10 mouse cellular contexts compared by ENCODE assay signal in genomic region chr5:66200044-66200443, GRCm38 (mm10). TPM values are rescaled to one million over a fixed set of nuclear protein-coding genes. Genes with fewer than 3 reads are reported as not detected.
A peak's percentile ranks its signal among the peaks of the same experiment; 100 is the strongest.
DNase-seq lines count a peak whose midpoint lies in the region; ATAC-seq lines count a peak whose summit lies in the region.
"Had no signal": no experiment of that assay in that cellular context is flagged by ENCODE, and none has a peak within 500 bp of the region (broad histone marks: within the 10 kb centered on the region; RNA-seq: fewer than 3 reads in every experiment).

No protein-coding gene starts in this region.

- no peak overlapping the region for H3K4me3 ChIP-seq in heart, embryonic 12.5 days
- H3K4me3 ChIP-seq in hindbrain, embryonic 11.5 days (ENCODE audit: low read depth, low read length): no peak overlapping the region
- H3K4me3 ChIP-seq: hindbrain, embryonic 15.5 days had no signal

- no peak for ATAC-seq in heart, embryonic 12.5 days (ENCODE audit: insufficient number of reproducible peaks, low FRiP score)
- no peak for ATAC-seq in hindbrain, embryonic 11.5 days (ENCODE audit: low FRiP score)

- DNase-seq in heart, adult 18-20 months: peak; percentile 9 to 21
- DNase-seq in adrenal gland, adult (ENCODE audit: inconsistent age in 2 of 2, low spot score in 1 of 2): peak; percentile 92 to 95
- DNase-seq in lung, adult 18-20 months: peak; percentile 78 to 85
- DNase-seq in thymus, postnatal 0 days (ENCODE audit: low spot score): peak; percentile 60
- DNase-seq in hindbrain, embryonic 11.5 days (ENCODE audit: low spot score): no peak
- no peak for DNase-seq in frontal cortex, adult 2 months (ENCODE audit: extremely low spot score in 1 of 2, low spot score in 1 of 2)
- DNase-seq in embryo, embryonic 11 days: no peak

- no peaks in the 10 kb centered on the region for H3K27me3 ChIP-seq in heart, embryonic 12.5 days (replicated peaks)
- no peaks in the 10 kb centered on the region for H3K27me3 ChIP-seq in hindbrain, embryonic 11.5 days (ENCODE audit: control insufficient read depth, insufficient read depth, low read length)
- H3K27me3 ChIP-seq: hindbrain, embryonic 15.5 days had no signal

- H3K4me1 ChIP-seq in heart, embryonic 12.5 days (replicated peaks): 0 out of 2 replicates have a peak, but pooled peaks cover 3% of the 10 kb centered on the region
- H3K4me1 ChIP-seq in hindbrain, embryonic 11.5 days (replicated peaks; ENCODE audit: control insufficient read depth, insufficient read depth, low read length): no peaks in the 10 kb centered on the region
- H3K4me1 ChIP-seq: hindbrain, embryonic 15.5 days had no signal

- H3K9ac ChIP-seq in heart, embryonic 12.5 days: no peak overlapping the region
- H3K9ac ChIP-seq in hindbrain, embryonic 11.5 days (ENCODE audit: low read depth, low read length): no peak overlapping the region
- H3K9ac ChIP-seq: hindbrain, embryonic 15.5 days; liver, embryonic 14.5 days had no signal

- WGBS in heart, embryonic 12.5 days: 50% methylated on average over 10 of the region's 10 CpGs
- 79% methylated on average over 10 of the region's 10 CpGs for WGBS in hindbrain, embryonic 11.5 days

- H3K36me3 ChIP-seq in heart, embryonic 12.5 days: no peaks in the 10 kb centered on the region
- no peaks in the 10 kb centered on the region for H3K36me3 ChIP-seq in hindbrain, embryonic 11.5 days (ENCODE audit: control insufficient read depth, insufficient read depth, low read length)
- H3K36me3 ChIP-seq: hindbrain, embryonic 15.5 days had no signal

- no peak overlapping the region for H3K27ac ChIP-seq in heart, embryonic 12.5 days (ENCODE audit: poor library complexity, severe bottlenecking)
- H3K27ac ChIP-seq in hindbrain, embryonic 11.5 days (ENCODE audit: low read depth, low read length): no peak overlapping the region
- H3K27ac ChIP-seq: hindbrain, embryonic 15.5 days; liver, embryonic 14.5 days had no signal

- no peak overlapping the region for H3K4me2 ChIP-seq in heart, embryonic 12.5 days
- H3K4me2 ChIP-seq in hindbrain, embryonic 11.5 days (replicated peaks; ENCODE audit: low read depth, low read length): no peak overlapping the region
- H3K4me2 ChIP-seq: hindbrain, embryonic 15.5 days had no signal

- no peaks in the 10 kb centered on the region for H3K9me3 ChIP-seq in heart, embryonic 12.5 days (replicated peaks)
- H3K9me3 ChIP-seq in hindbrain, embryonic 11.5 days (ENCODE audit: control insufficient read depth, low read length): no peaks in the 10 kb centered on the region
- H3K9me3 ChIP-seq: hindbrain, embryonic 15.5 days had no signal

RNA-seq across cellular contexts. Expression of gene Rbm47, which starts 27.1 kb away (rescaled TPM):
- total RNA-seq in heart, adult 18-20 months (2021): 1 to 10 TPM; 2.1 to 5.2 TPM
- polyA plus RNA-seq in heart, embryonic 12.5 days (2016; fragmentation: Nextera tagmentation; extraction: Ambion mirVana): 2.2 and 2.4 TPM in 2 replicates
- polyA plus RNA-seq in thymus, postnatal 0 days (2015; fragmentation: Nextera tagmentation; extraction: Ambion mirVana): 13.1 and 14.4 TPM in 2 replicates
- polyA plus RNA-seq in hindbrain, embryonic 11.5 days (2014; fragmentation: Nextera tagmentation; extraction: Ambion mirVana): 6.7 and 8.6 TPM in 2 replicates
- polyA plus RNA-seq in frontal cortex, adult 2 months (2012; rRNA removed): 0.78 and 1.2 TPM in 2 replicates

RNA-seq across cellular contexts. Expression of gene Nsun7, which starts 59.7 kb away (rescaled TPM):
- not detected for total RNA-seq in heart, adult 18-20 months (2021)
- 0.05 and 0.17 TPM in 2 replicates for polyA plus RNA-seq in heart, embryonic 12.5 days (2016; fragmentation: Nextera tagmentation; extraction: Ambion mirVana)
- polyA plus RNA-seq in thymus, postnatal 0 days (2015; fragmentation: Nextera tagmentation; extraction: Ambion mirVana): 0.18 and 0.22 TPM in 2 replicates
- 0.68 and 1.2 TPM in 2 replicates for polyA plus RNA-seq in hindbrain, embryonic 11.5 days (2014; fragmentation: Nextera tagmentation; extraction: Ambion mirVana)
- polyA plus RNA-seq in frontal cortex, adult 2 months (2012; rRNA removed): 8.8 and 9.5 TPM in 2 replicates

Comparison
In these comparisons a context has a peak if more than half of its experiments do, and no peak if none do; other contexts are left out.
1. DNase-seq: peak in heart, adult 18-20 months (2 of 2), adrenal gland, adult (2 of 2), lung, adult 18-20 months (2 of 2) and thymus, postnatal 0 days (single experiment); none in hindbrain, embryonic 11.5 days (single experiment), frontal cortex, adult 2 months (0 of 2) and embryo, embryonic 11 days (single experiment).